ENCODE assay signal across 15 mouse cellular contexts in the genomic region with DNA sequence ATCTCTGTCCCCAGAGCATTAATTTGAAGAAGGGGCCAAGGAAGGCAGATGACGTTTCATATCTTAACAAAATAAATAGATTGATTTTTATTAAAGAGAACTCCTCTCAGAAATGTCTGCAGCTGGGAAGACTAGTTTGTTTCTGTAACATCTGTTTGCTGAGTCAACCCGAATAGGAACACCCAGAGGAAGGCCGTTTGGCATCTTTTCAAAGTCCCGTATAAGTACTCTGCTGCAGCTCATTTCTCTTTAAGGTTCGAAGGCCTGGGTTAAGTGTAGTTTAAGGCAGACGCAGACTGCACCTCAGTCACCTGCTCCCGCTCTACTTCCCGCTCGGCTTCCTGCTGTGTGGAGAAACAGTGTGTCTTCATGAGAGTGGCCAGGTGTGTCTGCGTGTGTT. TPM values are rescaled to one million over a fixed set of nuclear protein-coding genes. Genes with fewer than 3 reads are reported as not detected.
DNase-seq lines count a peak whose midpoint lies in the region; ATAC-seq and TF ChIP-seq lines count a peak whose summit lies in the region.
"Had no signal": no experiment of that assay in that cellular context is flagged by ENCODE, and none has a peak within 500 bp of the region (broad histone marks: within the 10 kb centered on the region; RNA-seq: fewer than 3 reads in every experiment).

No protein-coding gene starts in this region.

- 51% methylated on average over 10 of the region's 10 CpGs for WGBS in intestine, embryonic 16.5 days
- WGBS in intestine, postnatal 0 days: 61% methylated on average over 10 of the region's 10 CpGs
- WGBS in hindbrain, embryonic 16.5 days: 47% methylated on average over 10 of the region's 10 CpGs
- 81% methylated on average over 10 of the region's 10 CpGs for WGBS in liver, embryonic 11.5 days

- intact Hi-C loops in left cerebral cortex, postnatal 4 days (cut with DNase I): no loop called here

- H3K9me3 ChIP-seq in intestine, embryonic 16.5 days (ENCODE audit: control insufficient read depth, low read length): no peaks in the 10 kb centered on the region
- no peaks in the 10 kb centered on the region for H3K9me3 ChIP-seq in intestine, postnatal 0 days (ENCODE audit: control insufficient read depth)
- H3K9me3 ChIP-seq in hindbrain, embryonic 16.5 days (ENCODE audit: control insufficient read depth, low read length): no peaks in the 10 kb centered on the region
- no peaks in the 10 kb centered on the region for H3K9me3 ChIP-seq in liver, embryonic 11.5 days (ENCODE audit: control insufficient read depth, low read length)
- H3K9me3 ChIP-seq: embryonic facial prominence, embryonic 12.5 days; heart, embryonic 10.5 days; liver, embryonic 12.5 days had no signal

- no peaks in the 10 kb centered on the region; the same call in 1 of the 2 replicates for H3K4me1 ChIP-seq in intestine, embryonic 16.5 days (ENCODE audit: control insufficient read depth, insufficient read depth, low read length)
- no peaks in the 10 kb centered on the region for H3K4me1 ChIP-seq in intestine, postnatal 0 days (replicated peaks; ENCODE audit: control insufficient read depth, insufficient read depth, low read length)
- H3K4me1 ChIP-seq in hindbrain, embryonic 16.5 days (ENCODE audit: control insufficient read depth, insufficient read depth, low read depth, low read length): peaks cover 12% of the 10 kb centered on the region
- no peaks in the 10 kb centered on the region for H3K4me1 ChIP-seq in liver, embryonic 11.5 days (replicated peaks; ENCODE audit: control insufficient read depth, insufficient read depth, low read length)

- peak overlapping the region; percentile 5; the same call in 1 of the 2 replicates for H3K9ac ChIP-seq in intestine, embryonic 16.5 days (ENCODE audit: low read depth, low read length)
- H3K9ac ChIP-seq in intestine, postnatal 0 days (ENCODE audit: low read depth, low read length): no peak overlapping the region
- H3K9ac ChIP-seq in hindbrain, embryonic 16.5 days (ENCODE audit: low read depth, low read length): no peak overlapping the region
- no peak overlapping the region for H3K9ac ChIP-seq in liver, embryonic 11.5 days (ENCODE audit: low read depth, low read length)
- H3K9ac ChIP-seq: embryonic facial prominence, embryonic 12.5 days; liver, embryonic 12.5 days had no signal

- no peaks in the 10 kb centered on the region for H3K27me3 ChIP-seq in intestine, embryonic 16.5 days (replicated peaks; ENCODE audit: control insufficient read depth, insufficient read depth, low read length)
- no peaks in the 10 kb centered on the region for H3K27me3 ChIP-seq in intestine, postnatal 0 days (replicated peaks; ENCODE audit: control insufficient read depth, insufficient read depth, low read length)
- no peaks in the 10 kb centered on the region for H3K27me3 ChIP-seq in hindbrain, embryonic 16.5 days (replicated peaks; ENCODE audit: control insufficient read depth, insufficient read depth, low read length)
- H3K27me3 ChIP-seq in liver, embryonic 11.5 days (replicated peaks; ENCODE audit: control insufficient read depth, insufficient read depth, low read length): no peaks in the 10 kb centered on the region
- H3K27me3 ChIP-seq: embryonic facial prominence, embryonic 12.5 days; liver, embryonic 12.5 days had no signal

- DNase-seq in 3T3-L1 (ENCODE audit: low read depth, low spot score) (peak; percentile 76), 416B (ENCODE audit: low read depth) (peak; percentile 48), liver (no peak)
- DNase-seq in liver, embryonic 11.5 days (ENCODE audit: low spot score): no peak
- no peak for DNase-seq in left cerebral cortex, postnatal 4 days
- DNase-seq: cerebellum, adult 9-11 months; lung, postnatal 4 days; right cerebral cortex, adult 18-20 months had no signal

- no peak for ATAC-seq in intestine, embryonic 16.5 days
- ATAC-seq in intestine, postnatal 0 days: no peak
- ATAC-seq in hindbrain, embryonic 16.5 days: 0 out of 2 replicates have a peak, but pooled peaks have one; percentile 1
- no peak for ATAC-seq in liver, embryonic 11.5 days (replicated peaks; ENCODE audit: low FRiP score)
- ATAC-seq: inflammation-experienced regulatory T-cells, adult 6 months; liver, embryonic 12.5 days had no signal

- H3K36me3 ChIP-seq in intestine, embryonic 16.5 days (ENCODE audit: control insufficient read depth, insufficient read depth, low read length): peaks cover 14% of the 10 kb centered on the region; the same call in 1 of the 2 replicates
- H3K36me3 ChIP-seq in intestine, postnatal 0 days (ENCODE audit: control insufficient read depth, insufficient read depth): peaks cover 39% of the 10 kb centered on the region
- 0 out of 2 replicates have a peak, but pooled peaks cover 4% of the 10 kb centered on the region for H3K36me3 ChIP-seq in hindbrain, embryonic 16.5 days (ENCODE audit: control insufficient read depth, insufficient read depth, low read length)
- H3K36me3 ChIP-seq in liver, embryonic 11.5 days (ENCODE audit: control insufficient read depth, insufficient read depth, low read length): peaks cover 8% of the 10 kb centered on the region

- no peak overlapping the region for H3K4me2 ChIP-seq in intestine, embryonic 16.5 days (ENCODE audit: low read depth, low read length)
- no peak overlapping the region for H3K4me2 ChIP-seq in intestine, postnatal 0 days (replicated peaks; ENCODE audit: low read depth)
- H3K4me2 ChIP-seq in hindbrain, embryonic 16.5 days (ENCODE audit: low read length): no peak overlapping the region
- no peak overlapping the region for H3K4me2 ChIP-seq in liver, embryonic 11.5 days
- H3K4me2 ChIP-seq: embryonic facial prominence, embryonic 12.5 days; liver, embryonic 12.5 days had no signal

- no peak for TF ChIP-seq CTCF in intestine, postnatal 0 days (IDR thresholded peaks at IDR 0.05; ENCODE audit: low read depth)

- no peak overlapping the region for H3K4me3 ChIP-seq in intestine, embryonic 16.5 days (ENCODE audit: low read length)
- no peak overlapping the region for H3K4me3 ChIP-seq in intestine, postnatal 0 days (ENCODE audit: low read depth, low read length)
- no peak overlapping the region for H3K4me3 ChIP-seq in hindbrain, embryonic 16.5 days (ENCODE audit: low read length)
- H3K4me3 ChIP-seq in liver, embryonic 11.5 days (ENCODE audit: low read depth, low read length): no peak overlapping the region
- H3K4me3 ChIP-seq: embryonic facial prominence, embryonic 12.5 days; heart, embryonic 10.5 days; liver, embryonic 12.5 days had no signal

- H3K27ac ChIP-seq in intestine, embryonic 16.5 days (ENCODE audit: low read length): no peak overlapping the region; the same call in 1 of the 2 replicates
- no peak overlapping the region for H3K27ac ChIP-seq in intestine, postnatal 0 days (ENCODE audit: low read depth, low read length)
- H3K27ac ChIP-seq in hindbrain, embryonic 16.5 days (ENCODE audit: low read depth, low read length): no peak overlapping the region
- H3K27ac ChIP-seq in liver, embryonic 11.5 days (ENCODE audit: low read depth, low read length): no peak overlapping the region
- H3K27ac ChIP-seq: embryonic facial prominence, embryonic 12.5 days; heart, embryonic 10.5 days; liver, embryonic 12.5 days had no signal

RNA-seq across cellular contexts. Expression of gene Jade1, which starts 47.4 kb away (rescaled TPM):
- 14.8 and 16.9 TPM in 2 replicates for polyA plus RNA-seq in intestine, embryonic 16.5 days (2015; fragmentation: Nextera tagmentation; extraction: Ambion mirVana)
- 15.3 and 18.4 TPM in 2 replicates for polyA plus RNA-seq in intestine, postnatal 0 days (2015; fragmentation: Nextera tagmentation; extraction: Ambion mirVana)
- 12.7 TPM in 2 replicates for polyA plus RNA-seq in hindbrain, embryonic 16.5 days (2015; fragmentation: Nextera tagmentation; extraction: Ambion mirVana)
- 16.7 and 18.6 TPM in 2 replicates for polyA plus RNA-seq in liver, embryonic 11.5 days (2014; fragmentation: Nextera tagmentation; extraction: Ambion mirVana)
- 10 to 100 TPM; 29.0 to 29.4 TPM for total RNA-seq in left cerebral cortex, postnatal 4 days (2021)

Comparison
In these comparisons a context has a peak if more than half of its experiments do, and no peak if none do; other contexts are left out.
1. DNase-seq: peak in 3T3-L1 (single experiment) and 416B (single experiment); none in liver, embryonic 11.5 days (single experiment), liver (single experiment) and left cerebral cortex, postnatal 4 days (single experiment).